Mouse (Mus musculus) monocyte, adult 59 days (primary cell): ENCODE measurements around the gene Dgcr2. TPM values are rescaled to one million over a fixed set of nuclear protein-coding genes. Genes with fewer than 3 reads are reported as not detected.

Experiments
- total RNA-seq, 2 experiments: library from RNA; stranded (reverse); gene quantifications; one replicate each; pipeline ENCODE4 v1.2.4; 2023

Gene Dgcr2
- total RNA-seq = 10 to 100 TPM; 58.6 to 59.6 TPM

GRCm38 (mm10) chr16:17898462-17898861 lies at the start of gene Dgcr2, which contains the start of gene Tssk2:
Dgcr2 (minus strand) TSS chr16:17898562.
Tssk2 (plus strand) TSS chr16:17898637.

DNA sequence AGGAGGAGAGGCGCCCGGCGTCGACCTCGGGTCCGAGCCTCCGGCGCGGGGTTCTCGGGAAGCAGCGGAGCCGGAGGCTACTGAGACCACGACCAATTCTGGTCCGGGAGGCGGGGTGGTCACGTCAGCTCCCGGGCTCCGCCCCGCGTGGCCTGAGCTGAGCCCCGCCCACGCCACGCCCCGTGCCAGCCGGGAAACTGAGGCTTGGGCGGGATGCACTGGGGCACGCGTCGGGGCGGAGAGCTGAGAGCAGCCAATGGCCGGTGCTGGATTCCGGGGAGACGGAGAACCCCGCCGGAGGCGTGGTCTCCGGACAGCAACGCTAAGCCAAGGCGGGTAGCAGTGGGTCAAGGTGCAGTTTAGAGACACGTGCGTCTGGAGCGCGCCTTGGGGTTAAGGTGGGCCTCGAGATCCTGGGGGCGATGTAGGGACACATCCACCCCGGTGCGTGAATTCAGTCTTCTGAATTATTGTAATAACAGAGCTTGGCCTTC lies 29.8 kb upstream of the Dgcr2 start, which contains the start of gene Slc25a1:
Slc25a1 (minus strand) TSS at position 133 of the 494 bp plus-strand sequence.

DNA sequence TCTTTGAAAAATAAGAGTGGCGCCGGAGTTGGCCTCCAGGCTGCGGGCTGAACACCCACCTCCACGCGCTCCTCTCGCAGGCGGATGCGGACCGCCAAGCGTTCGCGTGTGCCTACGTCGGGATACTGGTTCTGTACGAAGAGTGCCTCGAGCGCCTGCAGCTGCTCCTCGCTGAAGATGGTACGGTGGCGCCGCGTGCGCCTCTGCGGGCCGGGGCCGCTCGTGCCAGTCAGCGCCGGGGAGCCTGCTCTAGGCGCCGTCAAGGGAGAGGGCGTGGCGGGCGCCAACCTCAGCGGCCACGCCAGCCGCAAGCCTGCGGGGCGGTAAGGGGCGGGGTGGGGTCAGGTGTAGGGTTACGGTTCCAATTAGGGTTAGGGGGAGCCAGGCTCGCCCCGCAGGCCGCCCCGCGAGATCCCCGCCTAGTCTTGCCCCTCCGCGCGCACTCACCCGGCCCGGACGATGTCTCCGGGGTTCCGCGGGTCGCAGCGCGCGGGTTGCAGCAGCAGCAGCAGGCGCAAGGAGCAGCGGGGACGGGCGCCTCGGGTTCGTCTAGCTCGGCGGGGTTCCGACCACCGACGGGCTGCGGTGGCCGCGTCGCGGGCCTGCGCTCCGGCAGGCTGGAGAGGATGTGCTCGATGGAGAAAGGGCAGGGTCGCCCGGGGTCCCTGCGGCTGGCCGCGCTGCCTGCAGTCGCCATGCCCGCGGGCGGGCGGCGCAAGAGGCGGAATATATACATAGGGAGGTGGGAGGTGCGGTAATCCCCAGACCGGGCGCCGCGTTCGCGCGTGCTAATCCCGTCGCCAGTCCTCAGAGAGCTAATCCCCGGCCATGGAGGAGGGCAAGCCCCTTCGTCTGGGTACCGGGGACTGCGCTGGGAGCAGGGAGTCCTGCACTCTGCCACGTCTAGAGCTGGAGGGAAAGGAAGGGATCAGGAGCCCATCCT lies 16.2 kb upstream of the Dgcr2 start, which contains the start of gene Gsc2:
Gsc2 (minus strand) TSS at position 753 of the 943 bp plus-strand sequence.

DNA sequence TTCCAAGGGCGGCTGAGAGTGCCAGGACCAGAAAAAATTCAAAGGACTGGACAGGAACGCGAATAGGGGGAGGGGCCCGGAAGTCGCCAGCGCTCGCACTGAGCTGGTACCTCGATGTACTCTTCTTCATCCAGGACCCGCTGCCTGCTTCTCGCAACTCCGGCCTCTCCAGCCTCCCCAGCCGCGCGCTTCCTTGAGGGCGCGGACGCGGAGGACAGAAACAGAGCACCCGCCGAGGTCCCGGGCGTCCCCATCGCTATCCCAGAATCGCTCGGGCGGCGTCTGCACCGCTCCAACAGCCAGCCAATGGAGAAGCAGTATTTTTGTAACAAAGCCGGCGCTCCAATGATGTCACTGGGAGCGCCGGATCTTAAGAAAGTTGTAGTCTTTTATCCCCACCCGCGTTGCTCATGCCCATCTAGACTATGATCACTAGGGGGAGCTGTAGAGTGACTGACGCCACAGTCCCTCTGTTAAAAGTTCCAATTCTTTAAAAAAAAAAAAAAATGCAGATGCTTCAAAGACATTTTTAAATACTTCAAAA lies 12.8 kb upstream of the Dgcr2 start, which contains the start of gene Ess2:
Ess2 (minus strand) TSS at position 297 of the 544 bp plus-strand sequence.

DNA sequence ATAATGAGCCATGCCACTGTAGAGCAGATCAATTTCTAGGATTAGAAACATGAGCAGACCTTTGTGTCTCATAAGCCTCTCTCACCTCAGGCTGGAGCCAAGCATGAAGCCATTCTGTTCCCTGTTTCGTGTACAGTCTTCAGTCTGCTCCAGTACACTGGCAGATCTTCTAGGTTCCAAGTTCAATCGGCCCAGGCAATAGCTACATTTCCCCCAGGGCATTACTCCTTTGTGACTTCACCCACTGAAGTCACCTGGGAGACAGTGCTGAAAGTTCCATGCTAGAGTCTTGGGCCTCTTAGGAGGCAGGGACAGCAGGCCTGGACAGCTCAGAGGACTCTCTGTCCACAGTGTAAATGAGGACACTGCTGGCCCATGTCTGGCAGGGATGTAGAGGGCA lies 4.4 kb downstream of the Dgcr2 start, which contains the start of gene Tssk1:
Tssk1 (plus strand) TSS at position 301 of the 400 bp plus-strand sequence.

GRCm38 (mm10) chr16:17891567-17891959 lies 6.8 kb downstream of the Dgcr2 start, which contains the start of gene Gm20518:
Gm20518 (minus strand) TSS chr16:17891671.

GRCm38 (mm10) chr16:17838051-17838450 lies 60.3 kb downstream of the Dgcr2 start, which contains the start of gene Car15:
Car15 (minus strand) TSS chr16:17838364.

DNA sequence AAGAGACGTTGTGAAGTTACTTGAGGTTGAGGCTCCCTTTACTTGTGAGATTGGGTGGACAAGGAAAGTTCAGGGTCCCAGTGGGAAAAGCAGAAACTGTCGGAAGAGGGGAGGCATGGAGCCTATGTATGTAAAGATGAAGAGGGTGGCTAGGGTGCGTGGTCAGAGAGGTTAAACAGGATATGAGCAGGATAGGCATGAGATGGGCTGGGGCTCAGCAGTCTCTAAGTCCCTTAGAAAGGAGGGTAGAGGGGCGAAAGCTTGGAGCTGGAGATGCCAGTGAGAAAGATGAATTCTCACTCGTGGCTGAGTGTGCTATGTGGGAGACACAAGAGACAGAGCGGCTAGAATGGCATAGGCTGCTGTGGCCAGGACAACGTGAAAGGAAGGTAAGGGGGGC lies 65.5 kb downstream of the Dgcr2 start, which contains the start of gene B830017H08Rik:
B830017H08Rik (plus strand) TSS at position 301 of the 400 bp plus-strand sequence.

GRCm38 (mm10) chr16:17796971-17797811 lies 101.2 kb downstream of the Dgcr2 start, which contains the start of gene Scarf2:
Scarf2 (plus strand) TSS chr16:17797282.

Other genes with a start within 250 kb of the Dgcr2 start
- gene Med15, start 165.7 kb downstream of the Dgcr2 start, total RNA-seq = 100 to 1,000 TPM; 149 to 152 TPM
- gene Klhl22, start 138.9 kb downstream of the Dgcr2 start, total RNA-seq = 10 to 100 TPM; 15.8 to 18.6 TPM
- under 1 TPM; 0.71 to 0.76 TPM for gene Scarf2, start 101.3 kb downstream of the Dgcr2 start, total RNA-seq
- not detected for gene B830017H08Rik, start 65.4 kb downstream of the Dgcr2 start, total RNA-seq
- gene Car15, start 60.2 kb downstream of the Dgcr2 start, total RNA-seq = 10 to 100 TPM in 1 of 2 experiments, 1 to 10 TPM in 1; 7.4 to 11.1 TPM
- gene Gm20518, start 6.9 kb downstream of the Dgcr2 start, total RNA-seq = 1 to 10 TPM in 1 of 2 experiments, under 1 TPM in 1; 0.76 to 1.8 TPM
- gene Tssk1, start 4.3 kb downstream of the Dgcr2 start, total RNA-seq = not detected
- gene Tssk2, start 75 bp upstream of the Dgcr2 start, total RNA-seq = not detected
- 10 to 100 TPM; 33.2 to 37.0 TPM for gene Ess2, start 12.8 kb upstream of the Dgcr2 start, total RNA-seq
- gene Gsc2, start 16.5 kb upstream of the Dgcr2 start, total RNA-seq = not detected
- 10 to 100 TPM; 29.4 to 33.2 TPM for gene Slc25a1, start 29.7 kb upstream of the Dgcr2 start, total RNA-seq
- not detected for gene Vpreb2, start 81.9 kb upstream of the Dgcr2 start, total RNA-seq
- gene Dgcr6, start 154.3 kb upstream of the Dgcr2 start, total RNA-seq = 1 to 10 TPM; 3.8 to 8.2 TPM
- 1 to 10 TPM; 2.1 to 2.9 TPM for gene Prodh, start 191.6 kb upstream of the Dgcr2 start, total RNA-seq
- not detected for gene Rtn4r, start 229.1 kb upstream of the Dgcr2 start, total RNA-seq